Mouse (Mus musculus) heart, adult 18-20 months (tissue): ENCODE data around the gene Fermt3. TPM values are rescaled to one million over a fixed set of nuclear protein-coding genes. Genes with fewer than 3 reads are reported as not detected.
"Not testable (repeated sequence)": the region's sequence is repeated elsewhere in the genome, so short reads cannot be mapped to it uniquely, and the experiment has no call there.

Experiments
- DNase-seq, 2 experiments: peaks; one replicate each; pipeline ENCODE4 v3.0.0; 2021 to 2022; ENCODE audit warnings: mixed read lengths in 1 of 2
- long read RNA-seq, 2 experiments: library from polyadenylated mRNA; stranded (forward); transcript quantifications; one replicate each; pipeline ENCODE4 v2.0.0; 2021
- total RNA-seq, 2 experiments: library from RNA; stranded (reverse); gene quantifications; 2 replicates each; pipeline ENCODE4 v1.2.3; 2021

Fermt3 gene
- 1 to 10 TPM; 4.4 to 6.0 TPM for total RNA-seq
- long read RNA-seq, experiment 1, partial matches to known transcripts: 1 of 12 reads
- long read RNA-seq, experiment 1, other reads (novel, unspliced or antisense): 7 of 12 reads
- long read RNA-seq, experiment 2, partial matches to known transcripts: 9 of 15 reads
- long read RNA-seq, experiment 2, other reads (novel, unspliced or antisense): 4 of 15 reads

- DNase-seq: peak; percentile 52 to 82
Measured at GRCm38 (mm10) chr19:7019191-7019590, at the start of gene Fermt3. Fermt3 (minus strand) TSS chr19:7019469.

- DNase-seq: peak; percentile 63 to 91
Measured at GRCm38 (mm10) chr19:7068136-7068535, 48.9 kb upstream of the Fermt3 start.

- DNase-seq: no peak
Measured at GRCm38 (mm10) chr19:7067344-7068050, 48.2 kb upstream of the Fermt3 start.

GRCm38 (mm10) chr19:7066828-7067342 lies 47.6 kb upstream of the Fermt3 start:
- DNase-seq: no peak

GRCm38 (mm10) chr19:7066034-7066827 lies 47.0 kb upstream of the Fermt3 start:
- DNase-seq: peak; percentile 28 to 42

- DNase-seq: peak; percentile 75 to 91
Measured at GRCm38 (mm10) chr19:7064571-7064970, 45.3 kb upstream of the Fermt3 start.

GRCm38 (mm10) chr19:7062916-7063315 lies 43.6 kb upstream of the Fermt3 start:
- DNase-seq: no peak

- no peak for DNase-seq
Measured at GRCm38 (mm10) chr19:7062110-7062509, 42.8 kb upstream of the Fermt3 start.

- DNase-seq: no peak
Measured at GRCm38 (mm10) chr19:7058541-7058940, 39.3 kb upstream of the Fermt3 start.

GRCm38 (mm10) chr19:7057722-7058207 lies 38.5 kb upstream of the Fermt3 start:
- DNase-seq: peak; percentile 94

GRCm38 (mm10) chr19:7057126-7057721 lies 38.0 kb upstream of the Fermt3 start:
- DNase-seq: no peak

- peak; percentile 87 to 89 for DNase-seq
Measured at GRCm38 (mm10) chr19:7056248-7057087, 37.2 kb upstream of the Fermt3 start, which contains the start of gene Macrod1. Macrod1 (plus strand) TSS chr19:7056810.

- peak; percentile 50 to 57 for DNase-seq
Measured at GRCm38 (mm10) chr19:7055173-7055572, 35.9 kb upstream of the Fermt3 start.

- DNase-seq: peak; percentile 37 to 45
Measured at GRCm38 (mm10) chr19:7054772-7055171, 35.5 kb upstream of the Fermt3 start.

- DNase-seq: not testable (repeated sequence)
Measured at GRCm38 (mm10) chr19:7053382-7053781, 34.1 kb upstream of the Fermt3 start.

- DNase-seq: peak; percentile 44 to 66
Measured at GRCm38 (mm10) chr19:7044706-7045105, 25.4 kb upstream of the Fermt3 start.

GRCm38 (mm10) chr19:7044279-7044678 lies 25.0 kb upstream of the Fermt3 start:
- no peak for DNase-seq

- no peak for DNase-seq
Measured at GRCm38 (mm10) chr19:7041171-7041570, 21.9 kb upstream of the Fermt3 start.

- no peak for DNase-seq
Measured at GRCm38 (mm10) chr19:7040637-7041130, 21.4 kb upstream of the Fermt3 start.

GRCm38 (mm10) chr19:7039841-7040636 lies 20.8 kb upstream of the Fermt3 start, which contains the start of gene Stip1:
Stip1 (minus strand) TSS chr19:7039967.
- peak; percentile 100 for DNase-seq
